Mouse (Mus musculus): ENCODE measurements around the gene Rack1.

- TF ChIP-seq CTCF (IDR thresholded peaks at IDR 0.05; ENCODE audit: extremely low read depth, insufficient read depth, insufficient read length, insufficient replicate concordance), result no peak
- TF ChIP-seq POLR2A (IDR thresholded peaks at IDR 0.05; ENCODE audit: low read depth, low read length), result no peak
Measured at GRCm38 (mm10) chr11:48846881-48847280, 46.7 kb downstream of the Rack1 start.
